Comparison of ENCODE assay signal across 8 mouse cellular contexts in the genomic region with DNA sequence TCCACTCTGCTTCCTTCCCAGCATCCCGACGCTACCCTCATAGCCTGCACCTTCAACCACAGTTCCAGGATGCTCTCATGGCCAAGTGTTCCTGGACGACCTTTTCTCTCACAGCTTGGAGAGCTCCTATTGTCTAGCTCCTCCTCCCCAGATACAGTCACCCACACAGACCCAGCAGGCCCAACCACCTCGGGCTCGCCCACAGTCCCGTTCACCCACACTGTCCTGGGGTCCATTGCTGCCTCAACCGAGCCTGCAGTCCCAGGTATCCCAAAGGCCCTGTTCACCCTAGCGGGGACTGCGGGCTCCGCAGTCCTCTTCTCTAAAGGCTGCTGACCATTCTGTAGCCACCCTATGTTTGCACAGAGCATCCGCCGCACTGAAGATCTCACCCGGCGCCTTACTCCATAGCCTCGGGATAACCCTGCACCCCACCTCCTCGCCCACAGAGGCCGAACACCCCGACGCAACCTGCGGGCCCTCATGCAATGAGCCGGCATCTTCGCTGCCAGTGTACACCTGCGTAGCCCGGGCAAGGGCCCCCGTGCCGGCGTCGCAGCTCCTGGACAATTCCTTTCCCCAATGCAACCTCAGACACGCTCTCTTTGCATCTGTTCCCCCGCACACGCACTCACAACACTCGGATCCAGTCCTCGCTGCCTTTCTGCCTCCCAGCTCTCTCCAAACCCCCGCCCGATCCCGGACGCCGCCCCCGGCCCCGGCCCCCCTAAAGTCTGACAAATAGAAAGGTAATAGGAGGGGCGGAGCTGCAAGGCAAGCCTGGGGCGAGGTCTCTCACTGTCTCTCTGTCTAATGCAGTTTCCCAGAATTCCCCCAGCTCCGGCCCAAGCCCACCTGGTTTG. TPM values are rescaled to one million over a fixed set of nuclear protein-coding genes. Genes with fewer than 3 reads are reported as not detected.
DNase-seq lines count a peak whose midpoint lies in the region; ATAC-seq lines count a peak whose summit lies in the region.

A gene (minus strand): TSS at position 500 of the 863 bp plus-strand sequence.

- WGBS in forebrain, embryonic 16.5 days, result under 1% methylated on average over 43 of the region's 43 CpGs
- WGBS in kidney, embryonic 15.5 days, result under 1% methylated on average over 43 of the region's 43 CpGs
- 1% methylated on average over 43 of the region's 43 CpGs for WGBS in liver, embryonic 15.5 days (ENCODE audit: insufficient replicate concordance)

- H3K4me3 ChIP-seq in forebrain, embryonic 16.5 days (replicated peaks; ENCODE audit: low read length), result peak within 1 kb of the TSS; percentile 80
- peak within 1 kb of the TSS; percentile 73 for H3K4me3 ChIP-seq in kidney, embryonic 15.5 days (replicated peaks)
- peak within 1 kb of the TSS; percentile 80 for H3K4me3 ChIP-seq in liver, embryonic 15.5 days (replicated peaks)

- H3K27ac ChIP-seq in forebrain, embryonic 16.5 days (ENCODE audit: low read length), result peak within 1 kb of the TSS; percentile 52
- peak within 1 kb of the TSS; percentile 87 for H3K27ac ChIP-seq in kidney, embryonic 15.5 days
- H3K27ac ChIP-seq in liver, embryonic 15.5 days (replicated peaks), result peak within 1 kb of the TSS; percentile 58

- H3K4me2 ChIP-seq in forebrain, embryonic 16.5 days (ENCODE audit: low read length), result peak within 1 kb of the TSS; percentile 84
- peak within 1 kb of the TSS; percentile 90 for H3K4me2 ChIP-seq in kidney, embryonic 15.5 days
- peak within 1 kb of the TSS; percentile 94 for H3K4me2 ChIP-seq in liver, embryonic 15.5 days

- DNase-seq in urinary bladder, postnatal 14 days (ENCODE audit: low spot score), result peak; percentile 27
- no peak for DNase-seq in urinary bladder, postnatal 10 days (ENCODE audit: low spot score)
- DNase-seq in cerebellum, adult 18-20 months, result peak; percentile 38 to 50
- no peak for DNase-seq in gastrocnemius, postnatal 25 days

- no peaks in the 10 kb centered on the region for H3K27me3 ChIP-seq in forebrain, embryonic 16.5 days (replicated peaks; ENCODE audit: control insufficient read depth, insufficient read depth, low read length)
- H3K27me3 ChIP-seq in kidney, embryonic 15.5 days, result no peaks in the 10 kb centered on the region
- H3K27me3 ChIP-seq in liver, embryonic 15.5 days, result no peaks in the 10 kb centered on the region

- peaks cover 14% of the 10 kb centered on the region for H3K36me3 ChIP-seq in forebrain, embryonic 16.5 days (ENCODE audit: control insufficient read depth, insufficient read depth)
- peaks cover 31% of the 10 kb centered on the region for H3K36me3 ChIP-seq in kidney, embryonic 15.5 days
- H3K36me3 ChIP-seq in liver, embryonic 15.5 days (replicated peaks), result peaks cover 23% of the 10 kb centered on the region

- peaks cover 29% of the 10 kb centered on the region for H3K4me1 ChIP-seq in forebrain, embryonic 16.5 days (replicated peaks; ENCODE audit: control insufficient read depth, insufficient read depth, low read length)
- H3K4me1 ChIP-seq in kidney, embryonic 15.5 days, result peaks cover 28% of the 10 kb centered on the region
- peaks cover 27% of the 10 kb centered on the region for H3K4me1 ChIP-seq in liver, embryonic 15.5 days (replicated peaks)

- H3K9ac ChIP-seq in forebrain, embryonic 16.5 days (replicated peaks; ENCODE audit: low read depth, low read length), result peak within 1 kb of the TSS; percentile 92
- peak within 1 kb of the TSS; percentile 76 for H3K9ac ChIP-seq in kidney, embryonic 15.5 days
- peak within 1 kb of the TSS; percentile 78 for H3K9ac ChIP-seq in liver, embryonic 15.5 days

- no peaks in the 10 kb centered on the region for H3K9me3 ChIP-seq in forebrain, embryonic 16.5 days (ENCODE audit: control insufficient read depth, low read length)
- H3K9me3 ChIP-seq in kidney, embryonic 15.5 days (replicated peaks), result no peaks in the 10 kb centered on the region
- H3K9me3 ChIP-seq in liver, embryonic 15.5 days (replicated peaks), result no peaks in the 10 kb centered on the region

- ATAC-seq in forebrain, embryonic 16.5 days, result peak; percentile 41
- ATAC-seq in kidney, embryonic 15.5 days (replicated peaks; ENCODE audit: low FRiP score), result peak; percentile 49
- ATAC-seq in liver, embryonic 15.5 days (ENCODE audit: insufficient read depth), result peak; percentile 16
- peak; percentile 13; the same call in 1 of the 2 replicates for ATAC-seq in neutrophil, adult 5-6 weeks (ENCODE audit: extremely low read depth, insufficient number of reproducible peaks, low FRiP score, poor library complexity, severe bottlenecking)

RNA-seq across cellular contexts. Expression of the gene that starts here (rescaled TPM):
- polyA plus RNA-seq in forebrain, embryonic 16.5 days (2015; fragmentation: Nextera tagmentation; extraction: Ambion mirVana), result 1.6 TPM in 2 replicates
- polyA plus RNA-seq in kidney, embryonic 15.5 days (2015; fragmentation: Nextera tagmentation; extraction: Ambion mirVana), result 0.22 and 0.29 TPM in 2 replicates
- polyA plus RNA-seq in liver, embryonic 15.5 days (2015; fragmentation: Nextera tagmentation; extraction: Ambion mirVana), result not detected in 2 replicates
- total RNA-seq in neutrophil, adult 5-6 weeks (2017), result 0.74 and 2.2 TPM in 2 replicates
- total RNA-seq in gastrocnemius, postnatal 25 days (2021), result under 1 TPM; 0.08 to 0.10 TPM

Comparison
In these comparisons a context has a peak if more than half of its experiments do, and no peak if none do; other contexts are left out.
1. DNase-seq: peak in urinary bladder, postnatal 14 days (single experiment) and cerebellum, adult 18-20 months (2 of 2); none in urinary bladder, postnatal 10 days (single experiment) and gastrocnemius, postnatal 25 days (single experiment).
2. Peak in ATAC-seq, H3K4me3 ChIP-seq, H3K27ac ChIP-seq, H3K9ac ChIP-seq and H3K4me2 ChIP-seq in kidney, embryonic 15.5 days; RNA of the gene not detected or under 1 TPM.
3. Peak in ATAC-seq, H3K4me3 ChIP-seq, H3K27ac ChIP-seq, H3K9ac ChIP-seq and H3K4me2 ChIP-seq in liver, embryonic 15.5 days; RNA of the gene not detected or under 1 TPM.
4. Peak in every context shown above with its lines, with median percentiles within 50 percentile points of each other: ATAC-seq, H3K27ac ChIP-seq, H3K4me2 ChIP-seq, H3K4me3 ChIP-seq and H3K9ac ChIP-seq.